Mouse (Mus musculus): ENCODE results near the gene Plch2.

The Plch2 gene

DNA sequence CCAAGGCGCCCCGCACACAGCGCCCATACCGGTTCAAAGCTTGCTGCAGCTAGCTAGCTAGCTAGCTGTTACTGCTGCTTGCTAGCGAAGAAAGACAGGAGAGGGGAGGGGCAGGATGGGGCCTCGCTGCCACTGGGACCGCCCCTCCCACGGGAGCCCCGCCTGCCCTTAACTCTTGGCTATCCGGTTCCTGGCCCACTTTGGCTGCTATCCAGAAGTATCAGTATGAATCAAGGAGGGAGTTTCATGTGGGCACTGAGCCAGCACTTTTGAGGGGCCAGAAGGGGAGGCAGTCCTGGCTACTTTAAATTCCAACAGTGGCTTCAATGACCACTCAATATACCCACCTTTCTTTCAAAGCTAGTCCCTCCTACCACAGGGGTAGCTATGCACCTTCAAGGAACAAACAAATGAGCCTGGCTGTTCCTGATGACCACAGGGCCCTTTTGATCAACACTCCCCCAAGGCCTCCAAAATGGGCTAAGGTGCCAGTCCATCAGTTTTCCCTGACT, 37.2 kb downstream of the Plch2 start:
- no peak for DNase-seq

- no peak for DNase-seq
These were observed 37.8 kb downstream of the Plch2 start for GRCm38 (mm10) chr4:155018601-155019335.

- DNase-seq = no peak
These were observed 38.5 kb downstream of the Plch2 start for GRCm38 (mm10) chr4:155018066-155018465.

DNA sequence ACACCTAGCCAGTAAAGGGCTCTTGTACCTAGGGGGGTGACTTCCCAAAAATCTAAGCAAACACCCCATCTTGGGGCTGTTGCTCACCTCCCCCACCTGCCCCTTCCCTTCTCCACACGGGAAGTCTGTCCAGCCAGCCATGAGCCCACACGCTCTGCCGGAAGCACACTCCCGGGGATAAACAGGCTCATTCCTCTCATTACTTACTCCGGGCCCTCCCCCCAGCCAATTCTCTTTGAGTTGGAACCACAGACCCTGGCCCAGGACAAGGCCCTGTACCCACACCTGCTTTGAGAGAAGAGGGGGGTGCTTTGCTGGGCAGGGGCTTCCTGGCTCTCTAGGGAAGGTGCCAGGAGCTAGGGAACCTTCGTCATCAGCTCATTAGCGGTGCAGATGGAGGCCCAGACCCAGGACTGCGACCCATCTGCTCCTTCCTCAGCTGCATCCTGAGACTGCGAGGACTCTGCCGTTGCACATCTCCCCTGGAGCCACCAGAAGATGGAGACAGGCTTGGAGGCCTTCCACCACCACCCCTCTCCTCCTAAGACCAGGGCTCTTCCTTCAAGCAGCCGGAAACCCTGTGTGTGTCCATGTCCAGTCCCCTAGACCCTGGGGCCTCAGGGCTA, 39.2 kb downstream of the Plch2 start:
- no peak for DNase-seq

- no peak for DNase-seq
These were observed 39.8 kb downstream of the Plch2 start for GRCm38 (mm10) chr4:155016807-155017206.

DNA sequence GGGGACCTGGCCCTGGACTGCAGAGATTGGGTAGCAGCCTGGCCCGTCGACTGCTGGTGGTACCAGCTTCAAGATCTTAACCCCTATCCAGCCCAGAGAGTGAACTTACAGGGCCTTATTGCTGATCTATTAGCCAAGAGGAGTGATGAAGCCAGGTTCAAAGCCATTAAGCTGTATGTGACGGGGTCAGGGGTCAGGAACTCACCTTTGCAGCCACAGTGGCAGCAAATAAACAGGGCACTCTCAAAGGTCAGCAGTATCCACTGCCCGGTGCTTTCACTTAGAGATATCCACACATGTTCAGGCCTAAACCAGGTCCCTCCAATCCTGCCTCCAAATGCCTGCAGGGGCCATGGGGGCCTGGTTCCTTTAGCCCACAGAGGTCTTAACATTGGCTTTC, 41.0 kb downstream of the Plch2 start:
- DNase-seq = no peak

DNA sequence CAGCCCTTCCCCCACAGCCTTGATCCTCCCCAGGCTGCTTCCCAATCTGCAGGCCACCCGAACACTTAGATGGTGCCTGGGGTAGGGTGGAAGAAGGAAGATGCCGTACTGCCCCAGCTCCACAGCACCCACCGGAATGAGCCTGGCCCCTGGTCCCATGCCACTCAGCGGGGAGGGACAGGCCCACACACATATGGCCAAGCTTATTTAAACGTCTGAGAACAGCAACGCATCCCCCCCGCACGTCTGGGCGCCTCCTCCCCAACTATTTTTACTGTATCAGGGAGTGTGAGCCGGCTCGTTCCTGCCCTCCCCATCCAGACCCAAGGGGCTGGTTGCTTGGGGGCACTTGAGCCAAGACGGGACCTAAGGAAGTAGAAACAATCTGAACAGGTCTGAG, 41.8 kb downstream of the Plch2 start:
- no peak for DNase-seq

DNA sequence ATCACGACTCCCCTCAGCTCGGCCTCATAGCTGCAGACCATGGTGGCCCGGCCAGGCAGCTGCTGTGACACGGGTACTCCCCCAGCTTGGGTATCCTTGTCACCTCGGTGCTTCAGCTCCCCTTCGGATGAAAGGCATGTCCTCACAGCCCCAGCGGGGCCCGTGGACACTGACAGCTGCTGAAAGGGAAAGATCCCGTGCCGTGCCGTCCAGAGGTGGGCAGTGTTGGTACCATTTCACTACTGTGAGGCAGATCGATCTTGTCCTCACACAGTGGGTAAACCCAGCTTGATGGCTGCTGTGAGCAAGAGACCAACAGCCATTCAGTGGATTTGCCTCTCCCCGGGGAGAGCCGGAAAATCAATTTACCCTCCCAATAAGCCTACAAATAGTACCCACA, 42.3 kb downstream of the Plch2 start:
- DNase-seq = no peak

GRCm38 (mm10) chr4:155012788-155013187, 43.8 kb downstream of the Plch2 start:
- peak; percentile 20 to 60 for DNase-seq

DNA sequence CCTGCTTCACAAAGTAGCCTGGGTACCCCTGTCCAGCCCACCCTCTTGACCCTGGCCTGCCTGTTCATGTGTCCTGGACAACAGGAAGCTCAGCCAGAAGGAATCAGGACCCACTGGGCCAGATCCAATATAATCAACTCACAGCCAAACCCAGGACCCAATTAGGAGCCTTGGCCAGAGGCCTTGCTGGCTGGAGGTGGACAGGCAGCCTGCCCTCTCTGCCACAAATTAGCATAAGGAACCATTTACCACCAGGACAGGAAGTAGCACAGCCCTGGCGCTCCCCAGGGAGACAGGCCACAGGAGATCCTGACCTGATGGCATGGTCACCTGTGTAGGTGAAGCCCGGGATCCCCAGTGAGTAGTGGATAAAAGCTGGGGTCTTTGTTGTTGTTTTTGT, 44.5 kb downstream of the Plch2 start:
- no peak for DNase-seq

GRCm38 (mm10) chr4:155011312-155012025, 45.1 kb downstream of the Plch2 start:
- no peak for DNase-seq

DNA sequence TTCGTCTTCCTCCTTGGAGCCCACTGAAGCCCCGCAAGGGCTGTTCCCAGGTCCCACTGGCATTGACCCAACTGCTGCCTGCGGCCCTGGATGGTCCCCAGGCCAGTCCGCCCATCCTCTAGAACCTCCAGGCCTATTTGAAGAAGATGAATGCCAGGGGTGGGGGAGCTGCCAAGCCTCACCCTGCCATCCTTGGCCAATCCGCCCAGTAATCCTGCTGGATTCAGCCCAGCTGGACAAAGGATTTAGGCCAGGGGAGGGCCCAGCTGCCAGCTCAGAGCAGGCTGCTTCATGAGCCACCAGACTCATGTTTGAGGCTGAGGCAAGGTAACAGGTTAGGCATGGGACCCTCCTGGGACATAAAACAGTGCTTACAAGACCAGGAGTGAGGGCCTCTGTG, 45.7 kb downstream of the Plch2 start:
- no peak for DNase-seq

DNA sequence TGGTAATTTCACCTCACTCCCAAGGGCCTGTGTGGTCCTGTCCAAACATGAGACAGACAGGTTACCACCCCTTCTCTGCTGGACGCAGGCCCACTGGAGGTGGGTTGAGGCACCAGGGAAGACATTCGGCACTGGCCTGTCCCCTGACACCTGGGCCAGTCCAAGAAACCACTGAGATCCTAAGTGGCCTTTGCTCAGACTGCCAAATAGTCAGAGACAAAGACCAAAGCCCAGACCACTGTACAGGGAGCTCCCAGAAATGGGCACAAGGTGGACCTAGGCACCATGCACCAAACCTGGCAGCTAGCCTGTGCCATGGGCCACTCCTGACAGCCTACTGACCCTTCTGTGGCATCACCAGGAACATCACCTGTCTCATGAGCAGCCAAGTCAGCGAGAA, 47.4 kb downstream of the Plch2 start:
- DNase-seq = no peak

- no peak for DNase-seq
These were observed 48.5 kb downstream of the Plch2 start for GRCm38 (mm10) chr4:155008075-155008474.

GRCm38 (mm10) chr4:155007641-155008040, 48.9 kb downstream of the Plch2 start:
- DNase-seq = no peak

GRCm38 (mm10) chr4:155006296-155006695, 50.3 kb downstream of the Plch2 start:
- no peak for DNase-seq

GRCm38 (mm10) chr4:155005278-155005677, 51.3 kb downstream of the Plch2 start:
- DNase-seq = no peak

- DNase-seq = no peak
These were observed 57.2 kb downstream of the Plch2 start for GRCm38 (mm10) chr4:154999379-154999778.

DNA sequence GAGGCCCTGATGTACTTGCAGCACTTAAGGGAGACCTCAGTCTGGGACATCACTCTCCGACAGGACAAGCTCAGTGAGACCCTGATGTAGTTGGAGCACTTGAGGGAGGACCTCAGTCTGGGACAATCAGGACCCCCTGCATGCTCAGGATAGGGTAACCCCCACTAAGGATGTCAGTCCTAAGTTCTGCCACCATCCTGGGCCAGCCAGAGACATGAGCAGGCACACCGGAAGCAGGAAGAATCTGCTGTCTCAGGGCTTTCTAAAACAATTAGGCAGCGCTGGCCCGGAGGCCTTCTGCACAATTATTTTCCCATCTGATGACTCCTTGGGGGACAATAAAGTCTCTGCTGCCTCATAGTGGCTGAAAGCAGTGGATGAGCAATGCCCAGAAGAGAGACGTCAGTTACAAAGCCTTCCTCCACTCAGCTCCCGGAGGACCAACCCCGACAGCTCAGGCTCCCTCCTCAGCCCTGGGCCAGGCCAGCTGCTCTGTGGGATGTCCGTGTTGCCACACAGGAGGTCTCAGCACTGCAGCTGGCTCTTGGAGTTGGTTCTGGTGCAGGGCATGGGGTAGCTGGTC, 59.9 kb downstream of the Plch2 start:
- DNase-seq = no peak

DNA sequence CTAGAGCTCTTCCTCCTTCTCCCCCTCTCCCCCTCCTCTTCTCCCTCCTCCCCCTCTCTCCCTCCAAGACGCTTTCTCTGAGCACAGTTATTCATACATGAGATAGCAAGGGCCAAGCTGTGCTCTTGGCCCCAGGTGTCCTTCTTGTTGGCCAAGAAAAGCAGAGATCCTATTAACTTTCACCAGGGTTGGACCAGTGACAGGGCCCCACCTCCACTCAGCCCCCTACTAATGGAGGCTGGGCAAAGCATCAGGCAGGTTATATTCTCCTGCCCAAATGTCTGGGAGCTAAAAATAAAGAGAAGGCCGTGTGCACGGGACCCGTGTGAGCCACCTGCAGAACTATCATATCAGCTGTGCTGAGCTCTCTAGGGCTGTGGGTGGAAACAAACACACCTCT, 61.7 kb downstream of the Plch2 start:
- no peak for DNase-seq

DNA sequence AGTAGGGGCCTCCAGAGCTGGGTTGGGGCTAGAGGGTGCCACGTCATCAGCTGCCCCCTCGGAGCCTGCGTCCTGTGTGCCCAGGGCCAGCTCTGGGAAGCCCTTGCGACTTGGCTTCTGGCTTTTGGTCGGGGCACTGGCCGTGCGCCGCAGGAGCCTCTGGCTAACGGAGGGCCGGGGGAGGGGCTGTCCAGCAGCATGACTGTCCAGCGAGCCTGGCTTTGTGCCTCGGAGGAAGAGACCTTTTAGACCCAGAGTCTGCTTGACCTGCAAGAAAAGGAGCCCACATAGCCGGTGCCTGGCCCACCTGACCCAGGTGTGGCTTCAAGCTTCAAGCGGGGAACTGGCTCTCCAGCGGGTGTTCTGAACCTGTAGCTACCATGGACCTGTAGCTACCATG, 69.8 kb downstream of the Plch2 start:
- DNase-seq = no peak

DNA sequence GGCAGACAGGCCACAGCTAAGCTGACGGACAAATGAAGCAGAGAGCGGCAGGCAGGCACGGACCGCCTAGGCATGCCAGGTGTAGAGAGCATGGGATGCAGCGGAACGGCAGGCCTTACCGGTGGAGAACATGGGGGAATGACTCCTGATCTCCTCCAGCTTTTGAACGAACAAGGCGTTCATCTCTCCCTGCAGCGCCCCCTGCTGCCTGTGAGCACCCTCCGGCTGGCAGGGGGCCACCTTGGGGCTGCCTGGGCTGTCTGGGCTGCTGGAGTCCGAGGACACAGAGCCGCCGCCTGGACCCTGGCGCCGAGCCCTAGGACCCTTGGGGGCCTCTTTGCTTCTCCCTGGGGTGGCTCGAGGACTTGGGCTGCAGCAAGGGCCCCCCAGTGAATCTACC, 70.5 kb downstream of the Plch2 start:
- DNase-seq = peak; percentile 39 to 73

GRCm38 (mm10) chr4:154985151-154985777, 71.3 kb downstream of the Plch2 start:
- DNase-seq = no peak
